Mouse (Mus musculus): ENCODE results near the gene Opcml. TPM values are rescaled to one million over a fixed set of nuclear protein-coding genes. Genes with fewer than 3 reads are reported as not detected.

Gene Opcml
- polyA plus RNA-seq (2011; ENCODE audit: insufficient read length, low read depth, missing spikeins) = 0.15 and 0.83 TPM in 2 replicates

GRCm38 (mm10) chr9:27790725-27791638, at the start of gene Opcml:
TSS of gene Opcml (plus strand) at chr9:27790775.
- TF ChIP-seq CTCF (IDR thresholded peaks at IDR 0.05; ENCODE audit: borderline replicate concordance, insufficient read depth, low read length) (no peak), POLR2A (IDR thresholded peaks at IDR 0.05; ENCODE audit: low read depth, low read length) (no peak)
- H3K27ac ChIP-seq (ENCODE audit: insufficient read depth, low read length) = no peak within 1 kb of the TSS
- H3K4me3 ChIP-seq (ENCODE audit: insufficient read depth, low read length) = peak within 1 kb of the TSS; percentile 26
- no peaks in the 10 kb centered on the region for H3K4me1 ChIP-seq (ENCODE audit: control insufficient read depth, insufficient read depth, low read length)

GRCm38 (mm10) chr9:27758709-27759108, 31.9 kb upstream of the Opcml start:
- TF ChIP-seq CTCF (IDR thresholded peaks at IDR 0.05; ENCODE audit: borderline replicate concordance, insufficient read depth, low read length) = no peak
- TF ChIP-seq POLR2A (IDR thresholded peaks at IDR 0.05; ENCODE audit: low read depth, low read length) = no peak
- H3K4me3 ChIP-seq (ENCODE audit: insufficient read depth, low read length) = no peak overlapping the region

GRCm38 (mm10) chr9:27761196-27761595, 29.4 kb upstream of the Opcml start:
- no peak for TF ChIP-seq CTCF (IDR thresholded peaks at IDR 0.05; ENCODE audit: borderline replicate concordance, insufficient read depth, low read length)
- no peak for TF ChIP-seq POLR2A (IDR thresholded peaks at IDR 0.05; ENCODE audit: low read depth, low read length)
- Histone ChIP-seq H3K4me1 (ENCODE audit: control insufficient read depth, insufficient read depth, low read length) (peaks cover 7% of the 10 kb centered on the region; the same call in 1 of the 2 replicates), H3K27ac (ENCODE audit: insufficient read depth, low read length) (0 out of 2 replicates have a peak overlapping the region, but pooled peaks have one; percentile 45), H3K4me3 (ENCODE audit: insufficient read depth, low read length) (no peak overlapping the region)

More at GRCm38 (mm10) chr9:27758709-27759108, 31.9 kb upstream of the Opcml start:
- peaks cover 7% of the 10 kb centered on the region; the same call in 1 of the 2 replicates for H3K4me1 ChIP-seq (ENCODE audit: control insufficient read depth, insufficient read depth, low read length)
- no peak overlapping the region for H3K27ac ChIP-seq (ENCODE audit: insufficient read depth, low read length)

GRCm38 (mm10) chr9:27766446-27766845, 24.1 kb upstream of the Opcml start:
- TF ChIP-seq POLR2A (IDR thresholded peaks at IDR 0.05; ENCODE audit: low read depth, low read length) = no peak
- no peak for TF ChIP-seq CTCF (IDR thresholded peaks at IDR 0.05; ENCODE audit: borderline replicate concordance, insufficient read depth, low read length)
- Histone ChIP-seq H3K4me3 (ENCODE audit: insufficient read depth, low read length) (no peak overlapping the region), H3K27ac (ENCODE audit: insufficient read depth, low read length) (no peak overlapping the region)

GRCm38 (mm10) chr9:27767196-27767900, 23.2 kb upstream of the Opcml start:
- TF ChIP-seq POLR2A (IDR thresholded peaks at IDR 0.05; ENCODE audit: low read depth, low read length) (no peak), CTCF (IDR thresholded peaks at IDR 0.05; ENCODE audit: borderline replicate concordance, insufficient read depth, low read length) (no peak)
- no peak overlapping the region for H3K4me3 ChIP-seq (ENCODE audit: insufficient read depth, low read length)

More at GRCm38 (mm10) chr9:27766446-27766845, 24.1 kb upstream of the Opcml start:
- H3K4me1 ChIP-seq (ENCODE audit: control insufficient read depth, insufficient read depth, low read length) = peaks cover 8% of the 10 kb centered on the region

GRCm38 (mm10) chr9:27768788-27769187, 21.8 kb upstream of the Opcml start:
- TF ChIP-seq POLR2A (IDR thresholded peaks at IDR 0.05; ENCODE audit: low read depth, low read length) = no peak
- no peak for TF ChIP-seq CTCF (IDR thresholded peaks at IDR 0.05; ENCODE audit: borderline replicate concordance, insufficient read depth, low read length)
- Histone ChIP-seq H3K4me3 (ENCODE audit: insufficient read depth, low read length) (no peak overlapping the region), H3K27ac (ENCODE audit: insufficient read depth, low read length) (no peak overlapping the region), H3K4me1 (ENCODE audit: control insufficient read depth, insufficient read depth, low read length) (peaks cover 5% of the 10 kb centered on the region)

More at GRCm38 (mm10) chr9:27767196-27767900, 23.2 kb upstream of the Opcml start:
- H3K4me1 ChIP-seq (ENCODE audit: control insufficient read depth, insufficient read depth, low read length) = peaks cover 5% of the 10 kb centered on the region
- H3K27ac ChIP-seq (ENCODE audit: insufficient read depth, low read length) = no peak overlapping the region

- Histone ChIP-seq H3K4me1 (ENCODE audit: control insufficient read depth, insufficient read depth, low read length) (no peaks in the 10 kb centered on the region), H3K4me3 (ENCODE audit: insufficient read depth, low read length) (no peak overlapping the region), H3K27ac (ENCODE audit: insufficient read depth, low read length) (no peak overlapping the region)
- TF ChIP-seq POLR2A (IDR thresholded peaks at IDR 0.05; ENCODE audit: low read depth, low read length) (no peak), CTCF (IDR thresholded peaks at IDR 0.05; ENCODE audit: borderline replicate concordance, insufficient read depth, low read length) (no peak)
Measured at GRCm38 (mm10) chr9:27781291-27781993, 9.1 kb upstream of the Opcml start.

GRCm38 (mm10) chr9:27781994-27782337, 8.6 kb upstream of the Opcml start:
- Histone ChIP-seq H3K27ac (ENCODE audit: insufficient read depth, low read length) (no peak overlapping the region), H3K4me1 (ENCODE audit: control insufficient read depth, insufficient read depth, low read length) (no peaks in the 10 kb centered on the region), H3K4me3 (ENCODE audit: insufficient read depth, low read length) (no peak overlapping the region)
- TF ChIP-seq POLR2A (IDR thresholded peaks at IDR 0.05; ENCODE audit: low read depth, low read length) (no peak), CTCF (IDR thresholded peaks at IDR 0.05; ENCODE audit: borderline replicate concordance, insufficient read depth, low read length) (no peak)

GRCm38 (mm10) chr9:27791639-27791966, 1.0 kb downstream of the Opcml start:
- H3K4me3 ChIP-seq (ENCODE audit: insufficient read depth, low read length) = peak overlapping the region; percentile 26
- H3K27ac ChIP-seq (ENCODE audit: insufficient read depth, low read length) = no peak overlapping the region
- H3K4me1 ChIP-seq (ENCODE audit: control insufficient read depth, insufficient read depth, low read length) = no peaks in the 10 kb centered on the region
- no peak for TF ChIP-seq POLR2A (IDR thresholded peaks at IDR 0.05; ENCODE audit: low read depth, low read length)
- no peak for TF ChIP-seq CTCF (IDR thresholded peaks at IDR 0.05; ENCODE audit: borderline replicate concordance, insufficient read depth, low read length)

Measured in embryonic fibroblast, embryonic 13.5 days (primary cell).